Mouse (Mus musculus) C2C12 (cell line): ENCODE measurements at regions not wholly inside any gene's neighbourhood (a gene's known extent, or its start where the extent isn't known, plus 50 kb on each side); places are given as distances from the start of the nearest gene placed in this dataset.

Source experiments
- CTCF ChIP-seq: IDR thresholded peaks from one replicate; pipeline ENCODE4 v1.5.1; 2011; ENCODE audit not compliant: control insufficient read depth, insufficient read depth, insufficient read length
- USF1 ChIP-seq: IDR thresholded peaks from one replicate; pipeline ENCODE4 v1.6.1; 2011; ENCODE audit warnings: low read depth, mild to moderate bottlenecking, control low read depth, moderate library complexity

DNA sequence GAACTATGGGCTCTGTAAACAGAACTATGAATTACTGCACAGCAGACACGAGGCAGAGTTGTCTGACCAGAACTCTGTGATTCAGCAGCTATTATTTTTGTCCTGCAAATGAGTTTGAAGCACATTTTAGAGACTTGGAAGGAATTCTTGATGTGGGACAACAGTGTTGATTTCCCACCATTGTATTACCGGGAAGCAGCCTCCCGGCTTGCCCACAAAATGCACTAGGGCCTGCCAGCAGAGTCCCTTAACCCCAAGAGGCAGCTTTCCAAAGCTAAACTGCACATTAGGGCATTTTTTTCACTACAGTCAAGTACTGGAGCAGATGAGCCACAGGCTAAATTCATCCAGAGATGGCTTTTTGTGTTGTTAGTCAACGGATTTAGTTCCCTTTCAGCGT, 230.8 kb upstream of the Usp25 start:
- TF ChIP-seq CTCF = no peak
- TF ChIP-seq USF1 = no peak
